Mouse (Mus musculus): ENCODE measurements around the gene Rfng.

GRCm38 (mm10) chr11:120783426-120784063 lies 462 bp downstream of the Rfng start:
- TF ChIP-seq CTCF (IDR thresholded peaks at IDR 0.05; ENCODE audit: low read depth, low read length) (no peak), POLR2A (IDR thresholded peaks at IDR 0.05; ENCODE audit: extremely low read depth, insufficient read depth, low read length) (no peak)

All from liver, adult 2 months (tissue).